Mouse (Mus musculus): ENCODE results near the gene Baiap3.
"Not testable (repeated sequence)": the region's sequence is repeated elsewhere in the genome, so short reads cannot be mapped to it uniquely, and the experiment has no call there.

Baiap3 gene

DNA sequence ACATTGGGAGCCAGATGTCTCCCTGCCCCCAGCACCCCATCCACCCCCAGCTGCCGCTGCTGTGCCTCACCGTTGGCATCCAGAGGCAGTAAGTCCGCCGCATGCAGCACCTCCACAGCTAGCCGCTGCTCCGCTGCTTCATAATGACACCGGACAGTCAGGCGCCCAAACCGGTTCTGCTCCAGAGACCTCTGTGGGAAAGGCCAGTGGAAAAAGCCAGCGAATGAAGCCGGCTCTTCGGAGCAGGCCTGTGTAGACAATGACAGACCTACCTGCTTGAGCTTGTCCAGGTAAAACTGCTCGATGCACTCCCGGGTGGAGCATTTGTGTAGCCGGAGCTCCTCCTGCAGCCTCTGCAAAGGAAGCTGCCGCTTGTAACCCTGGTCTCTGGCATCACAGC is 11.9 kb downstream of the Baiap3 start:
- DNase-seq = no peak

DNA sequence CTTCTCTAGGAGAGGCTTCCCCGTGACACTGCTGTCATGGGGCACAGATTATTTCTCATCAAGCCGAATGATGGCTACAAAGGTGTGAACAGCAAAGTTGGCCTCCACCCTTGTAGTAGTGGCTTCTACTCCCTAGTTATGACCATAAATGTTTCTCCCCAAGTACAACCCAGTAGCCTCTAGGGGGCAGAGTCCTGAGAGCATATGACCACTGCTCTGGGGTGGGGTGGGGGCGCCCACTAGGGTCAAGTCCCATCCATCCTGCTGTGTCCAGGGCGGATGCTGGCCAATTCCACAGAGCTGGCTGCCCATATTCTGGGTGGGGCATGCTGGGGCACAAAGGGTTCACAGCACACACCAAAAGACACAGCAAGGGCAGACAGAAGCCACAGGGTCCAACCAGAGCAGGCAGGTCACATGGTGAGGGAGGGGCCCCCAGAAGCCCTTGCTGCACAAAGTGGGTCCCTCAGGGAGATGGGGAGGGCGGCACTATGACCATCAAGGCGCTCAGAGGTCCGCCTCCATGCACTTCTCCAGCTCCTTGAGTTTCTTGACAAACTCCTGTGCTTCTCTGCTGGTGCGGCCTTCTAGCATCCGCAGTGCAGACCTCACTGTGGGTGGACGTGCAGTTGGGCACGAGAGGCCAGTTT is 12.9 kb downstream of the Baiap3 start:
- DNase-seq = no peak

DNA sequence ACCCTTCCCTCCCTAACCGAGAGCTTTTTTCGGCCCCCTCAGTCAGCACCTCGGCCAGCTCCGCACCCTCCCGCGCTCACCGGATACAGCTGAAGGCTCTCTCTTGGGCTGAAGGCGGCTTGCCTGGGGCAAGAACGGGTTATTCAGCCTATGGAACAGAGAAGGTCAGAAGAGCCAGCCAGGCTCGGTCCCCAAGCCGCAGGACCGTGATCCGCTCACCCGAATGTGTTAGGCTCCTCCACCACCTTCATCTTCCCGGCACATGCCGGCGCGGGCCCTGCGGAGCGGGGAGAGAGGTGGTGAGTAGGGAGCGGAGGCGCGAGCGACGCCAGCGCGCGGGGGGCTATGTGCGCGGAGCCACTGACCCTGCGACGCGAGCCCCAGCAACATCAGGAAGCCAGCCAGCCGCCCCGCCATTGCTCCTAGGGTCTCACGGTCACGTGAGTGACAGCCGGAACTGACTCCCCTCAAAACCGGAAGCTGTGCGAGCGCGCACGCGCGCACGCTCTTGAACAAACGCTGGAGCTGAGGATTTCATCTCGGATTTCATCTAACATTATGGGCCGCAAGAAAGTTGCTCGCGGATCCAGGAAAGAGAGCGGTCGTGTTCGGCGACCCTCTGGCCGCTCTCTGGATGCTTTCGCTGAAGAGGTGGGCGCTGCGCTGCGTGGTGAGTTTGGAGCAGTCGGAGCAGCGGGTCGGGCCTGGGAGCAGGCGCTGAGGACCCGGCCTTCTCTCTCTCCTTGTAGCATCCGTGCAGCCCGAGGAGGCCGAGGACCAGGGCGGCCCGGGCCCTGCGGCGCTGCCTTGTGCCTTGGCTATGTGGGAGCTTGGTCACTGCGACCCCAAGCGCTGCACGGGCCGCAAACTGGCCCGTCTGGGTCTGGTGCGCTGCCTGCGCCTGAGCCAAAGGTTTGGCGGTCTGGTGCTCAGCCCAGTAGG is 16.2 kb downstream of the Baiap3 start, which contains the start of the genes Gnptg and Tsr3:
Gnptg (minus strand) TSS at position 430 of the 942 bp plus-strand sequence.
Tsr3 (plus strand) TSS at position 476 of the 942 bp plus-strand sequence.
- peak; percentile 85 for DNase-seq

DNA sequence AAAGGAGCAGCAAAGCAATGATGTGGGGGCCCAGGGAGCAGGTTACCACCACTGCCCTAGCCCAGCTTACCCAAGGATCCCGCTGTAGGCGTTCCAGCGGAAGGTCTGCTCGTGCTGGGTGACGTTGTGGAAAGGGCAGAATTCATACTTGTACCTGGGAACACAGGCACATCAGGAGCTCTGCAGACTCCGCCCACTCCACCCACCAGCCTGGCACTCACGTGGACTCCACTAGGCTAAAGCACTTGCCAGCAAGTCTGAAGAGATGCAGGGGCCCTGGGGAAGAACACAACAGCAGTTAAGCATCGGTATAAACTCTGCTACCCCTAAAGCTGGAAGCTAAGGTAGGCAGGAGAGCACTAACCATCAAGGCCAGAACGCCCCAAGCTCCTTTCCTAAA is 20.5 kb downstream of the Baiap3 start:
- DNase-seq = no peak

DNA sequence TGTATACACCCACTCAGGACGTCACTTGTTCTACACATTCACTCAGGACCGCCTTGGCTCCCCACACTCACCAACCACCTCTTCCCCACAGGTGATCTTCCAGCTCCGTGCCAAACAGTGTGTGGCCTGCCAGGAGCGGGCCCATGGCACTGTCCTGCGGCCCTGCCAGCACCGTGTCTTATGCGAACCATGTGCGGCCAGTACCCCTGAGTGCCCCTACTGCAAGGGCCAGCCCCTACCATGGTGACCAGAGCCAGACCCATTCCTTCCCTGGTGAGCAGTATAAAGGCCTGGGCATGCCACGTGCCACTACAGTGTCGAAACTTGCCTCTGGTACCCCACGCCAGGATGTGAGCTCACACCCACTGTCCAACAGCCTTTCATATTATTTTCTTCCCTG is 24.5 kb downstream of the Baiap3 start:
- not testable (repeated sequence) for DNase-seq

DNA sequence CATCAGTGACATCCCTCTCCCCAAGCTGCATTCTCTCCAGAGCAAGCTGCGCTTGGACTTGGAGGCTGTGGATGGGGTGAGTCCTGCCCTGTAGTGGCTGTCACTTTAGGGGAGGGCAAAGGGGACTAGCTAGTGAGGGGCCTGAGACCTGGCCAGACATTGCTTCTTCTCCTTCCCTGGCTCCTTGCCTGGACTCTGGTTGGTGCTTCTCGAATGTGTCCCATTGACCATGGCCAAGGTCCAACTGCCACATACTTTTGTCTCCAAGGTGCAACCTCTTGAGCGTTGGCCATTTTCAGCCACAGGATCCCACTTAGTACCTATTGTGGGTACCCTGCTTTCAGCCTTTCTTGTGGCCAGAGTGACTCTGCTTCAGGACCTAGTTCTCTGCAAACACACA is 25.5 kb downstream of the Baiap3 start:
- no peak for DNase-seq

DNA sequence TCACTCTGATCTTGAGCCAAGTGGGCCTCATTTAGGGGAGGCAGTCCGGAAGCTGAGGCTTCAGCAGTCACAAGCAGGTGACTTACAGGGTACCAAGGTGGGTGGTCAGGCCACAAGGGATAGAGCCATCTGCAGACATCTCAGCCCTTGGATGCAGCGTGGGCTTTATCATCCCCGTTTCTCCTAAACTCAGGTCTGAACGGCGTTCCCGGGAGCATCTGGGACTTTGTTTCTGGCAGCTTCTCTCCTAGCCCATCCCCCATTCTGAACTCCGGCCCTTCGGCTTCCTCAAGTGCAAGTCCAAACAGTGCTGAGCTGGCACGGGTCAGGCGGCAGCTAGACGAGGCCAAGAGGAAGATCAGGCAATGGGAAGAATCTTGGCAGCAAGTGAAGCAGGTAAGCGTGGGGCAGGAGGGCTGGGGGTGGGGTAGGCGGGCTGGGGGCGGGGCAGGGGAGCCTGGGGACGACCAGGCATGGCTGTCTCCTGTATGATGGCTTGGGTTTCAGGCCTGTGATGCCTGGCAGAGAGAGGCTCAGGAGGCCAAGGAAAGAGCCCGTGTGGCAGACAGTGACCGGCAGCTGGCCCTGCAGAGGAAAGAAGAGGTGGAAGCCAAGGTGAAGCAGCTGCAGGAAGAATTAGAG is 26.0 kb downstream of the Baiap3 start:
- DNase-seq = not testable (repeated sequence)

DNA sequence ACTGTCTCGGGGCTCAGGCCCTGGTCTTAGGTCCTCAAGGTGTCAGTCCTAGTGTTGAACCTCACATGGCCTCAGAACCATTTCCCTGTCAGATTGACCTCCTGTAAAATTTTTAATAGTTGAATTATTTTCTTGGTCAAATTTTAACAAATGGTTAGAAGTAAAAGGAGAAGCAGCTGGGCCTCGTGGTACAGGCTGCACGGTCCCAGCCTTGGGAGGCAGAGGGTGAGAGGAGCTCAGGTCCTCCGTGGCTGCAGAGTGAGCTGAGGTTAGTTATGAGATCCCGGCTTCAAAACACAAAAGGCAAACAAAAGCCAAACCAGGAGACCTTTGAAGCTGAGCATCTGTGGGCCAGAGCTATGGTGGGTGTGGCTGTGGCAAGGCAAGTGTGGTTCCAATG is 28.2 kb downstream of the Baiap3 start:
- no peak for DNase-seq

DNA sequence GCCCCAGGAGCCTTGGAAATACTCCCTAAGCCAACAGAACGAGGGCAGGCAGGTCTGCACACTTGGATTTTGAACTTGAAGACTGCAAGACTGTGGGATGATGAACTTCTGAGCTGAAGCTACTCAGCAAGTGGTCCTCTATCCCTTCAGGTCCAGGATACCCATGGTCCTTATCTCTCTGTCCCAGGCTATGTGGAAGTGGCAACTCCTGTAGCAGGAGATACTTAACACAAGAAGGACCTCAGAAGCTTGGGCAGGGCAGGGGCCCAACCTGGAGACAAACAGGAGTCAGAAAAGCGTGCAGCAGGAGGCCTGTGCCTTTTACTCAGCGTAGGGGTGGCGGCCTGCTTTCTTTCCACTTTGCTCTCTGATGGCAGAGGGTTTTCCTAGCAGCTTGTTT is 30.5 kb downstream of the Baiap3 start:
- DNase-seq = no peak

DNA sequence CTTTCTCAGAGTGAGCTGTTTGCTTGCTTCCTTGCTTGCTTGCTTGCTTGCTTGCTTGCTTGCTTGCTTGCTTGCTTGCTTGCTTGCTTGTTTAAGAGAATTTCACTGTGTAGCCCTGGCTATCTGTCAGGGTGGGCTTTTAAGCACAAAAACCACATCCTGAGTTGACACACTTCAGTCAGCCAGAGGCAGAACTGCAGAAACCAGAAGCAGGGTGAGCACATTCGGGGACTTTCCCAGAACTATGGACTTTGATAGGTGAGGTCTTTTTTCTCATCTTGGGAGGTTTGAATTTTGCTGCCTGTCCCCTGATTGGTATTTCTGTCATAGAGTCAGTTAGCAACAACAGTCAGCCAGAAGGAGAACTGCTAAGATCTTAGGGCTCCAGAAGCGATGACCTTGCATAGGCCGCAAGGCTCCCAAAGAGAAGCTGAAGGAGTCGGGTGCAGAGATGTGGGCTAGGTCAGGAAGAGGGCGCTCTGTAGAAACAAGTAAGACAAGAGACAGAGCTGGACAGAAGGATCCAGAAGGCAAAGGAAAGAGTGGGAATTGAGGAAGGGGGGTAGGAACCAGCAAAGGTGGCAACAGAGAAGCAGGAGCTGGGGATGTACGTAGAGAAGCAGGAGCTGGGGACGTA is 31.5 kb downstream of the Baiap3 start:
- peak; percentile 60 for DNase-seq

DNA sequence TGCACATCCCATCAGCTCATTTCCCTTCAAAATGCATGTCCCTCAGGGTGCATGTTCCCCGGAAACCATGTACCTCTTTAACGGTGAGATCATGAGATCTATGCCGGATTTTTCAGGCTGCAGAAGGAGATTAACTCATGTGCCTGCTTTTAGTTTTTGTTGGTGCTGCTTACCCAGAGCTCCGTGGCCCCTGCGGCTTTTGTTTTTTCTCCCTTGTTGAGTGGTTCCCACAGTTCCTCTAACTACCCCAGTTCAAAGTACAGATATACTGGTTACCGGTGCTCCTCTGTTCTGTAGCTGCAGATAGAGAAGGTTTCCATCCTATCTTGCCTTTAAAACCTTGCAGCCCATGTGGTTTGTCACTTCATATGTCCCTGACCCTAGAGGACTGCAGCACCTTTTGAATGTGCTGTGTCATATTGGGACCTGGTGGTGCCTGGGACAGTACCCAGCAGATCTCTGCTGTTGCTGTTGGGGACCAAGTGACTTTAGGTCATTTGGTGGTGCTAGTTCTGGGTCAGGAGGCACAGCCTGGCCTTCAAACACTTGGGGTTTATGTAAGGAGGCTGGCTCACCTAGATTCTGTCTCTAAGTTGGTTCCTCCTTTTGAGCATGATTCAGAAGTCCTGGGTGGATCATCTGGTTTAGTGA is 33.1 kb downstream of the Baiap3 start:
- no peak for DNase-seq

DNA sequence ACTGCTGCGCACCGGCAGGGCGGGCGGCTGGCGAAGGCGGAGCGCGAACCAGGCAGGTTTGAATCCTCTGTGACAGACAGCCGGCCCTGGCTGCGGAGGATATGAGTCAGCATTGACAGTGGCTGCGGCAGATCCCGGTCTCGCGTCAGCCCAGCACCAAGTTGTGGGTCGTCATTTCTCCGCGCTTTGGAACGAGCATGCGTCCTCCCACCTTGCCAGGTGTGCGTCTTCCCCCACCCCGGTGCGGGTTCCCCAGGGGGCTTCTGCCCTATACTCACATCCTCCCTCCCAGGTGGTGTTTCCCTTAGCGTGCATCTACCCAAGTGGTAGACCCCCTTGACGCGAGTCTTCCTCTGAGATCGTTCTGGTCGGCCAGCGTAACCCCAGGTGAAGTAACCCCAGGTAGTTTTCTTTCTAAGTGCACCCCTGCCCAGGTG is 33.6 kb downstream of the Baiap3 start:
- peak; percentile 63 for DNase-seq

DNA sequence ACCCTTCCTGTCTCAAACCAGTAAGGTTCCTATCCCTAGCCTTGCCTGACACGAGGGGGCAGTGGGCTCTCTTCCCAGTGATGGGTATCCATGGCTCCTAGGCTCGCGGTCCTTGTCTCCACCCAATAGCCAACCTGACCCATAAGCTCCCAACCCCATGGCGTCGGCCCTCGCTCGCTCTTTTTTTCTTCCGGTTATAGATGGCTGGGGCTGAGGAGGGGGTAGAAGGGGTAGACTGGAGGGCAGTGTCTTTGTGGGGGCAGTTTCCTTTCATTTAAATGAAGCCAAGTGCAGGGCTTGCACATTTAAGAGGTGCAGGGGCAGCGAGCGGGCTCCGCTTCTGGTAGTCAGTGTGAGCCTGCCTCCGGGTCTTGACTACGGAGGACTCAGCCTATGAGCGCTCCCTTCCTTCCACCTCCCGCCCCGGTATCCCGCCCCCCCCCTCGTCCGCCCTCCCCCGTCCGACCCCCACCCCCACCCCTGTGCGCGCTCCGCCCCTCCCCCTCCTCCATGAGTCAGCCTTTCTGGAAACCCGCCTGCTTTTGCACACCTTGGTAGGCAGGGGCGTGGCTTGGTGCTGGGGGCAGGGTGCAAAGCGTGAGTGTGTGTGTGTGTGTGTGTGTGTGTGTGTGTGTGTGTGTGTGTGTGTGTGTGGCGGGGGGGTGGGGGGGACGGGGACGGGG is 34.2 kb downstream of the Baiap3 start:
- peak; percentile 82 for DNase-seq

DNA sequence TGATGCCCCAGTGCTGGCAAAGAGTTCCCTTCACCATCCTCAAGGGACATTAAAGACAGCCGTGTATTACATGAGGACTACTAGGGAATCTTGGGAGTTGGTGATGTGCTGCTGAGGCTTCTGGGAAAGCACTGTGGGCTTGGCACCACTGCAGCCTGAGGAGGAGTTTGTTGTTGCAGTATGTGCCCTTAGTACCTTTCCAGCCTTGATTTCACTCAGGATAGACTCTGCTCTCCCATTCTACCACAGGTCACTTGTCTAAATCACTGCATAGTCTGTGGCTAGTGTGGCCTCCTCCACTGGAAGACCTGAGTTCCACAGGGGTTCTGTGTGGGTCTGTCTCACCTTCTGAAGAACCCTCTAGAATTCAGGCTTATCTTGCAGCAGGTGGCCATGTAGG is 35.4 kb downstream of the Baiap3 start:
- DNase-seq = no peak

DNA sequence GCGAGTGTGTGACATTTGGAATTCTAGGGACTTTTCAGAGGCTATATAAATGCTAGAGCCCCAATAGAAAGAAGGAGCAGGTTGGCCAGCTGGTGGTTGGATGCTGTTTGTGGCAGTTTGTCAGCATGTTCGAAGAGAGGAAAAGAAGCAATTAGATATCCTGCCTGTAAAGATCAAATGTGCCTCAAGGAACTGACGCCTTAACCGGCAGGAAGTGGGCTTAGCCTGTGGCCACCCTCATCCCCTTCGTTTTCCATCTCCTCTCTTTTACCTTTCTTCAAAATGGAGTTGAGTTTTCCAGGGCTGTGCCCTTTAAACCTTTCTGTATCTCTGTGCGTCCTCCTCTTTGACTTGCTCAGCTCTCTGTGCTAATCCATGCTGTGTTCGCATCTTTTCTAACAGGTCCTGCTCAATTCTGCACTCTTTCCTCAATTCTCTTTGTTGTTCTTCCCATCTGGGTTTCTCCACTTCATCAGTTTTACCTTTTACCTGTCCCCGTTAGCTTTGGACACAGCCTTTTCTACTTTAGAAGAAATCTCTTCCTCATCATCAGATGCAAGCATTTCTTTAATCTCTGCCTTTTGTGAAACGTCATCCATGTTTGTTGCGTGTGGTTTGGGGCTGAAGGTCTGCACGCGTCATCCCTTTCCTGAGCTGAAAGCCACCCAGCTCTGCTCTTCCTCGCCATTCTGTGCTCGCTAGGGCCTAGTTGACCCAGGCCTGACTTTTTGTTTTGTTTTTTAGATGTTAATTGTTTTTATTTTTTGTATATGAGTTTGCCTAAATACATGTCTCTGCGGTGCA is 36.5 kb downstream of the Baiap3 start:
- DNase-seq = peak; percentile 50

DNA sequence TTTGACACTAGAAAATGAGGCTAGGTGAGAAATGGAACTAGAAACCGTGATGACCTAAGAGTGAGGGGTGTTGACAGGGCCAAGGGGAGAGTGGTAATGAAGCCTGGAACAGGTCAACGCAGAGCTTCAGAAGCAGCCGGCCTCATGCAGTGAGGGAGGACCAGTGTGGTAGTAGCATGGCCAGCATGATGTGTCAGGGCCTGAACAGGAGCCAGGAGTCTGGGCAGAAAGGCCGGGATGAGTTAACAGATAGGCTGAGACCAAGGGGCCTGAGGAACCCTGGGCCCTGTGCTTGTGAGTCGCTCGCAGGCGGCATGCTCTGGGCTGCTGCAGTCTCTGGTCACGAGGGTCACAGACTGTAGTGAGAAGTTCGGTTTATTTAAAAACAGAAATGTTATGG is 37.2 kb downstream of the Baiap3 start:
- DNase-seq = no peak

DNA sequence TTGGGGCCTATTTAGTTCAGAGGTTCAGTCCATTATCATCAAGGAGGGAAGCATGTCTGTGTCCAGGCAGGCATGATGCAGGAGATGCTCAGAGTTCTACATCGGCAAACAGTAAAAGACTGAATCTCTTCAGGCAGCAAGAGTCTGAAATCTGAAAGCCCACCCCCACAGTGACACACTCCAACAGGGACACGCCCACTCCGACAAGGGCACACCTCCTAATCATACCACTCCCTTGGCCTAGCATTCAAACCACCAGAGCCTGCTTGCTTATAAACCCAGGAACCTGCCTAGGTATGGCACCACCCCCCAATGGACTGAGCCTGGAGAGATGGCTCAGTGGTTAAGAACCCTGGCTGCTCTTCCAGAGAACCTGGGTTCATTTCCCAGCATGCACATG is 40.7 kb downstream of the Baiap3 start:
- no peak for DNase-seq

DNA sequence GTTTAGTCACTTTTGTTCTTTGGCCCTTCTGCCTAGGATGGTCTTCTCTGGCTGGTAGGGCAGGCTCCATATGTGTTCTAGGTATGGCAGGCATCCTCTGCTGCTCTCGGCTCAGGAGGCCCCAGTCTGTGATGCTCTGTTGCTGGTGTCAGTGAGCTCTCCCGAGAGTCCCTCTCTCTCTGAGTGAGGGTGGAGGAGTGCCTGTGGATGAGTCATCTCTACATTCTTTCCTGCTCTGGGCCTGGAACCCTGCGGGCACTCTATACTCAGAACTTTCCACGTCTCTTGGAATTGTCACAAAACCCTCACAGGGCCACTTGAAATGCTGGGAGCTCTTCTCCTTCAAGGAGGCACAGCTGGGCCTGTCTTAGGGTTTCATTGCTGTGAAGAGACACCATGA is 44.5 kb downstream of the Baiap3 start:
- no peak for DNase-seq

DNA sequence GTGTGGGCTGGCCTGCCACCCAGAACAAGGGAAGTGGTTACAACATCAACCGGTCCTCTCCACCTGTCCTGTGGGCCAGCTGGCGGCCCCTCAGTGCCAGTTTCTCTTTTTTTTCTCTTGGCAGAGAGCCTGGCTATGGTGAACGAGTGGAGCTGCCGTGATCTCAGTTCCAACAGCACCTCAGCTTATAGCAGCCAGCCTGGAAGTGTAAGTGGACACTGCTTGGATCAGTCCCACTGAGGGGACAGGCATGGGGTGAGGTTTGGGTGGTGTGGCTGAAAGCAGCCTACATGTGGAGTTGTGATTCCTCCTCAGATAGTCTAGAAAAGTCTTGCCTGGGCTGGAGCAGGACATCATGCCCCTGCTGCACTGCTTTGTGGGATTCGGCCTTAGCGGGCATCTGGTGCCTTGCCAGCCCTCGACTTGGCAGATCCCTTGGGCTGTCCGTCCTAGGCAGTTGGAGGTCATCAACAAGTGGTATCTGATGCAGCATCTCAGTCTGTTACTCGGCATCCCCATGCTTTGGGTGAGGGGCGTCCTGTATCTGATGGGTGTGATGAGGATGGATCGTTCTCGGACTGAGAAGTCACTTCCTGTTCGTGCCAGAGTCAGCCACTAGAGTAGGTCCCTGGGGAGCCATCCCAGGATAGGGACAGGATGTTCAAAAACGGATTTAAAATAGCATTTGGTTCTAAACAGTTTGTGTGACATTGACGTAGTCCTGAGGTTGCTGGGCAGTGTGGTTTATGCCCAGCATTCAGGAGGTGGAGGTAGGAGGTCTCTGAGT is 45.3 kb downstream of the Baiap3 start:
- no peak for DNase-seq

DNA sequence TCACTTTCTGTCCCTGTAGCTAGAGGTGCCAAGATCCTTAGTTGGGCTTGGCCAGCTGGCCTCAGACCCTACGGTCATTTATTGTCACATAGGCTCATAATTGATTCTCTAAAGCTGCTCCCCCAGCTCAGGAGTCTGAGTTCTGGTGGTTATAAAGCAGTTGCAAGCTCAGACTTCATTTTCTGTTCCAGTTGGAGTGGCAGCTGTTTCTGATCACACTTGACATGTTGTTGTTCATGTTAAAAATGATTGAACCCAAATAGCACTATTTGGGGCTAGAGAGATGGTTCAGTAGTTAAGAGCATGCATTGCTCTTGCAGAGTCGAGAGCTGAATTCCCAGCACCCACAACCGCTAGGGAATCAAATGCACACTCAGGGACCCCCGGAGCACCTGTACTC is 46.2 kb downstream of the Baiap3 start:
- no peak for DNase-seq
